Mouse (Mus musculus): Measurements from ENCODE around the gene Tob1.

Tob1 gene

DNA sequence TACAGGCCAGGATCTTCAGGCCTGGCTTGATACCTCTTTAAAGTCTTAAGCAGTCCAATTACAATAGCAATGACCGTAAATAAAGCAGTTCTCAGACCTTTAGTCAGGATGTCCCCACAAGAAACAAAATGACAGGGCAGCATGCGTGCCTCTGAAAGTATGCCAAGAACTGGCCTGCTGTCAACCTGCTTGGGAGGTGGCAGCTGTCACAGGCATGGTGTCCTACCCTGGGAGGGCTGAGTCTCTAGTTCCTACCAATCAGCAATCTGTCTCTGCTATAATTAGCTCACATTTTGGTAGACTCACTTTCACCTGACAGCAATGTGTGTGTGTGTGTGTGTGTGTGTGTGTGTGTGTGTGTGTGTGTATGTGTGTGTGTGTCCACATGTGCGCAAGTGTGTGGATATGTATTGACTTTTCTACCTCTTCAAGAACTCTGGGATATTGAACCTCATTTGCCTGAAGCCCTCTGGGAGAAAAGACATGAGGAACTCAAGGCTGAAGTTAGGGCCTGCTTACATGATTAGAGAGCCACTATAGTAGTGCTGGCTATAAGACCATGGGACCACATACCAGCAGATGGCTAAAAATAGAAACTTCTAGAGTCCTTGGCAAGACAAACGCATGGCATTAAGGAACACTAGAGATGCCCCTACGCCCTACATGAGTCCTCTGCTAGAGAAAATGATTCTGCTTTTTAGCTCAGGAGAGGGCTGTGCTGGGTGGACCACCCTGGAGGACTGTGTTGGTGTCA is 18.1 kb downstream of the Tob1 start:
- no peak for DNase-seq (ENCODE audit: low spot score)

DNA sequence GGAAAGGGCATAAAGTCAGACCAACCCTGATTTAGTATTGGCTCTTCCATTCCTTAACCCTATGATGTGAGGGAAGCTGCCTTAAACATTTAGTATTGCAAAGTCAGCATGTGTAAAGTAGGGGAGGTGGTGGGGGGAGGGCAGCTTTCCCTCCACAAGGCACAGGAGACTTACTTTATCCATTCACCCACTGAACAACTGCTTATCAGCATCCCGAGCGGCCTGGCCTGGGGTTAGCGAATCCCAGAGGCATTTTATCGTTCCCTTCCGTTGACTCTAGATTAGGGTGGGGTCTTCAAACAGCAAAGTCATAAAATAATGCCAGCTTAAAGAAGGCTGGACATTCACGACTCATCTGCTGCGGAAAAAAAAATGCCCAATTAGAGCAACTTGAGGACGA is 19.0 kb downstream of the Tob1 start:
- no peak for DNase-seq (ENCODE audit: low spot score)

DNA sequence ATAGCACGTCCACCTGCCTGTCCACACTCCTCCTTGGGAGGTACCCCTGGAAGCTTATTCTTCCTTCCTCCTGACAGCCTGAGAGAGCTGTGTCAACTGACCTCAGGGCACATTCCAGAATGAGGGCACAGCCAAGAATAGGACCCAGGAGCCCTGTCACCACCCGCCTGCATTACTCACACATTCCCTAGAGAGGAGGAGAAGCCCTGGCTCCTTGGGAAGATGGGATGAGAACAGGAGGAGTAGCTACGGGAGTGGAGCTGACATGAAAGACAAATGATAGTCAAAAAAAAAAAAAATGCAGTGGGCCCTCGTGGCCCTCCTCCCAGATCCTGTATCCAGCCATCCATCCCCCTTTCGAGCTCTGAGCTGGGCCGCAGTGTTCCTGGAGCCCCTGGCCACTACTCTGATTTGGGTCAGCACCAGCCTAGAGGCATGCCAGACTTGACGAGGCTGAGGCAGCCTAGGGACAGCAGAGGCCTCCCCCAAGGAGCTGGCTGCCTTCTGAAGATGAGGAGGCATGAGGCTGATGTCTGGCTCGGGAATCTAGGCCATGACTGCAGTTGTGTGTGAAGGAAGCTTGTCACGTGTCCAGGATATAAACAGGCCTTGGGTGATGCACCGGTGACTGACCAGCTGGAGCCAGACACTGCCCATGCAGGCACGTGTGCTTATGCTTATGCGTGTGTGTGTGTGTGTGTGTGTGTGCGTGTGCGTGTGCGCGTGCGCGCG is 20.7 kb downstream of the Tob1 start:
- DNase-seq (ENCODE audit: low spot score): no peak

- DNase-seq (ENCODE audit: low spot score): peak; percentile 56
Measured at GRCm38 (mm10) chr11:94233405-94233804, 22.2 kb downstream of the Tob1 start.

- no peak for DNase-seq (ENCODE audit: low spot score)
Measured at GRCm38 (mm10) chr11:94234380-94234779, 23.1 kb downstream of the Tob1 start.

- no peak for DNase-seq (ENCODE audit: low spot score)
Measured at GRCm38 (mm10) chr11:94234857-94235256, 23.6 kb downstream of the Tob1 start.

DNA sequence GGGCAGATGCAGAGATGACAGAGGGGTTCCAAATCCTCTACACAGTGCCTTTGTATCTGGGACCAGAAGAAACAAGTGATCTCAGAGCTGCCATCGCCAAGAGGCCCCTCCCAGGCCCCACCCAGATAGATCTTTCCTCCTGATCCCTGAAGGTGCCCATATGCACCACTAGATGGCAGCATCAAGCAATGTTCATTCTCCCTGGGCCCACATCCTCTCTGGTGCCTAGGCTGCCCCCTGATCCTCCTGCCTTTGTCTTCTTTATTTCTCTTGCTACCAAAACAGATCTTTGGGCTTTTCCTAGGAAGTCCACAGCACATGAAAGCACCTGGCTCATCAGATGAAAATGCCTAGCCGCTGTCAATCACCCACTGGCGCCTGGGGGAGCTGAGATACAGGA is 24.8 kb downstream of the Tob1 start:
- DNase-seq (ENCODE audit: low spot score): peak; percentile 80

DNA sequence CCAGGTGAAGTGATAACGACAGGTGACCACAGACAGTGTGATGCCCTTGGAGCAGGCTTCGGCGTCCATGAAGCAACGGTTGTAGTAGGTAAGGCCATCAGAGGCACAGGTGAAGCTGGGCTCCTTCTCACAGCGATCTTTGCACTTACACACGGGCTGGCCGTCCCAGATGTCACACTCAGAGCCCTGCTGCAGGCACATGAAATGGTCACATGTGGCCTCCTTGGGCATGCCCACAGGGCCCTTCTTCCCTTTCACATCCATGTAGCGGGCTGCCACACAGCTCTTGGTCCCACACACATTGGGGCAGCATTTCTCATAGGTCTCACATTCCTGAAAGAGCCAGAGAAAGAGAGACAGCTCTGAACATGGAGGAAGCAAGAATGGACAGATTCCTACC is 27.5 kb downstream of the Tob1 start:
- DNase-seq (ENCODE audit: low spot score): no peak

DNA sequence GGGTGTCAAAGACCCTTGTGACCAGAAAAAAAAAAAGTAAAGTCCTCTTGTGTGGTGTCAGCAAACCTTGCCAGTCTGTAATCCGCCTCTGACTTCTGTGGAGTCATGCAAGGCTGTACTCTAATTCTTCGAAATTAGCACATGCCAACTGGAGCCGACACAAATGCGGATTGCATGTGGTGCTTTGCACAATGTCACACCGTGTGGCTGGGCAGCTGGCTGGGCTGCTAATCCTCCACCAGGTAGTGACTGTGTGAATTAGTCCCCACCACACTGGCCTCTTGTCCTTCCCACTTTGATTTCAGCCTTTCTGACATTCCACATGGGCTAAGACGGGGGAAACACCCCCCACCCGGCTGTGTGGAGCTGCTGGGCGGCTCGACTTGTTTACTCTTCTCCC is 28.5 kb downstream of the Tob1 start:
- no peak for DNase-seq (ENCODE audit: low spot score)

DNA sequence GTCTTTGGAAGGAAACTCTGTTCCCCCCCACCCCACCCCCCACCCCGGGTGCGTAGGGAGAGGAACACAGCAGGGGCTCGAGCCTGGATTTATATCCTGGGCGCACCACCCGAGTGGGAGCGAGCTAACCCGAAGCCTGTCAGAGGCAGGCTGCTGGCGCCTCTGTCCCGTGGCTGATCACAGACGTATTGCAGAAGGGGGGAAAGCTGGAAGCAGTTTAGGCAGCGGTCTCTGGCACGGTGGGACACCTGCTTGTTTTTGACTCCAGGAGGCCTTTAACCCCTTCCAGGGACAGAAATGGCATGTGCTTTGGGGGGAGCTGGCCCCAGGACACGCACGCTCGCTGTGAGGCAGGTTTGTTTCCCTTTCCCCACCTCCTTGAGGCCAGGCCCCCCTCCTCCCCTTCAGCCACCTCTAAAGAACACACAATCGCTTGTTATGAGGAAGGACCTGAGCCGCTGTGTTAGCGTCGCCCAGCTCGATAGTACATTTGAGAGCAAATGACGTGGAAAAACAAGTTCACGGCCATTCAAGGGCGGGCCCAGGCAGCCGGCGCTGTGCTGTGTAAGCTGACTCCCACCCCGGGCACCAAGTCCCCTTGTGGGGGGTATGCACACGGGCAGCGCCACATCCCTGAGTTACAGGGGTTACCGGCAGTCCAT is 31.6 kb downstream of the Tob1 start:
- no peak for DNase-seq (ENCODE audit: low spot score)

- DNase-seq (ENCODE audit: low spot score): no peak
Measured at GRCm38 (mm10) chr11:94243422-94244180, 32.3 kb downstream of the Tob1 start.

DNA sequence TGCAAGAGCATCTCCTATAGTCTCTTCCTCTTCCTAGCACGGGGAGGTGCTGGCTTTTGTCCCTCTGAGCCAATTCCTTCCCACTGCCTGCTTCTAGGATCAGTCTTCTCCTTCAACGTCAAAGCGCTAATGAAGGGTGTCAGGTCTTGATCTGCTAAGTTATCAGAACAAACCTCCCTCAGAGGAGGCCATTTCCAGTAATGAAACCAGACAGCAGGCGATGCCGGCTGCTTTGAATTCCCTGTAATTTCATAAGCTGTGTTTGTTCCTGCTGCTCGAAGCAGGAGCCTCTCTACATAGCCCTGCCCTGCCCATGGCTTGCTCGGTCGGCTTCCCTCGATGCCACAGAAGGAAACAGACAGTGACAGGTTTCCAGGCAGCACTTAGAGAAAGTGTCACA is 33.1 kb downstream of the Tob1 start:
- no peak for DNase-seq (ENCODE audit: low spot score)

GRCm38 (mm10) chr11:94245955-94246788 is 34.9 kb downstream of the Tob1 start, which contains the start of gene Wfikkn2:
Gene Wfikkn2, minus strand, starts transcription at chr11:94246005.
- DNase-seq (ENCODE audit: low spot score): no peak

DNA sequence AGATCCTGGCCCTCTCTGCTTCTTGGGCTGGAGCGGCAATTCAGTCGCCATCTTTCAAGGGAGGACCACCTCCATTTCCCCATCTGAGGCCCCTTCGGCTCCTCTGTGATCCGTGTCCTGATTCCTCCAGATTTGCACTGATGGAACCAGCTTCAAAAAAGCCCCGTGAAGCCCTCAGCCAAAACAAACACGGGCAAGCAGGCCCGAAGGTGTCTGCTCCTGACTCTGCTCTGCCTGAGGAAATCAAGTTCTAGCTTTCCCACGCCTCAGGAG is 35.5 kb downstream of the Tob1 start:
- no peak for DNase-seq (ENCODE audit: low spot score)

DNA sequence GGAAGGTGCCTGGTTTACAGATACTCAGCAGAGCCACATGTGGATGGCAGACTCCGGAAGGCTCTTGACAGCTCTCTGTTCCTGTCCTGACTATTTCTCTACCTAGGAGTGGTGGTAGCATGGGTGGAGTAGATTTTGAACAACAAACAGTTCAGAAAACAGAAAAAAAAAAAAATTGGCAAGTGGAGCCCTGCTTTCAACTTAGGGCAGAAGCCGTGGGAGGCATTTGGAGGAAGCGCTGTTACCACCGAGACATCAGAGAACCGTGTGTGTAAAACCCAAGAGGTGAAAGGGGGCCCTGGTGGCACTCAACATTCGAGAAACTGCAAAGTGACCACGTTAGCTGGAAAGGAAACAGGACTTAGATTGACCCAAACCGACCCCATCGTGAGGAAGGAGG is 41.9 kb downstream of the Tob1 start:
- DNase-seq (ENCODE audit: low spot score): no peak

GRCm38 (mm10) chr11:94253691-94254090 is 42.4 kb downstream of the Tob1 start:
- no peak for DNase-seq (ENCODE audit: low spot score)

- DNase-seq (ENCODE audit: low spot score): no peak
Measured at GRCm38 (mm10) chr11:94255733-94256132, 44.5 kb downstream of the Tob1 start.

- no peak for DNase-seq (ENCODE audit: low spot score)
Measured at GRCm38 (mm10) chr11:94257987-94258386, 46.7 kb downstream of the Tob1 start.

- DNase-seq (ENCODE audit: low spot score): no peak
Measured at GRCm38 (mm10) chr11:94259814-94260213, 48.6 kb downstream of the Tob1 start.

GRCm38 (mm10) chr11:94261585-94262370 is 50.5 kb downstream of the Tob1 start:
- DNase-seq (ENCODE audit: low spot score): no peak
